Mouse (Mus musculus): ENCODE data around the gene Drd3.

GRCm38 (mm10) chr16:43818404-43818803, 64.6 kb downstream of the Drd3 start:
- no peak for TF ChIP-seq CTCF (IDR thresholded peaks at IDR 0.05; ENCODE audit: low read depth)
- TF ChIP-seq EP300 (IDR thresholded peaks at IDR 0.05; ENCODE audit: low read depth) = no peak
